Mouse (Mus musculus): ENCODE results near the gene Nlrp4a. TPM values are rescaled to one million over a fixed set of nuclear protein-coding genes. Genes with fewer than 3 reads are reported as not detected.
"Not testable (repeated sequence)": the region's sequence is repeated elsewhere in the genome, so short reads cannot be mapped to it uniquely, and the experiment has no call there.

The Nlrp4a gene
- polyA plus RNA-seq (2012; rRNA removed), result not detected in 2 replicates

GRCm38 (mm10) chr7:26434813-26435212 lies at the start of gene Nlrp4a:
TSS of gene Nlrp4a (plus strand) at chr7:26435113.
- H3K4me1 ChIP-seq (ENCODE audit: control insufficient read depth, insufficient read depth, low read length), result no peaks in the 10 kb centered on the region
- no peaks in the 10 kb centered on the region for H3K27me3 ChIP-seq (ENCODE audit: control insufficient read depth, insufficient read depth, low read length)
- H3K4me3 ChIP-seq (replicated peaks; ENCODE audit: insufficient read depth, low read depth, low read length), result no peak within 1 kb of the TSS
- no peak for TF ChIP-seq CTCF (IDR thresholded peaks at IDR 0.05; ENCODE audit: borderline replicate concordance, insufficient read depth, low read depth, low read length)
- no peak for TF ChIP-seq POLR2A (IDR thresholded peaks at IDR 0.05; ENCODE audit: borderline replicate concordance, insufficient read depth, low read length)
- no peak within 1 kb of the TSS for H3K27ac ChIP-seq (ENCODE audit: insufficient read depth, low read length)
- no peak for DNase-seq
- 78% methylated on average over 5 of the region's 5 CpGs for WGBS

GRCm38 (mm10) chr7:26386691-26387090 lies 48.2 kb upstream of the Nlrp4a start:
- WGBS, result 80% methylated on average over 5 of the region's 5 CpGs
- DNase-seq; H3K27ac ChIP-seq (ENCODE audit: insufficient read depth, low read length); H3K4me1 ChIP-seq (ENCODE audit: control insufficient read depth, insufficient read depth, low read length); H3K27me3 ChIP-seq (ENCODE audit: control insufficient read depth, insufficient read depth, low read length); H3K4me3 ChIP-seq (replicated peaks; ENCODE audit: insufficient read depth, low read depth, low read length): not testable (repeated sequence)

- H3K27me3 ChIP-seq (ENCODE audit: control insufficient read depth, insufficient read depth, low read length); DNase-seq; H3K4me1 ChIP-seq (ENCODE audit: control insufficient read depth, insufficient read depth, low read length); H3K4me3 ChIP-seq (replicated peaks; ENCODE audit: insufficient read depth, low read depth, low read length); H3K27ac ChIP-seq (ENCODE audit: insufficient read depth, low read length): not testable (repeated sequence)
- 74% methylated on average over 2 of the region's 2 CpGs for WGBS
These were observed 43.8 kb upstream of the Nlrp4a start for GRCm38 (mm10) chr7:26391137-26391536.

GRCm38 (mm10) chr7:26391811-26392210 lies 43.1 kb upstream of the Nlrp4a start:
- 76% methylated on average over 6 of the region's 6 CpGs for WGBS

GRCm38 (mm10) chr7:26403600-26403999 lies 31.3 kb upstream of the Nlrp4a start, which contains the start of gene Nlrp9c:
TSS of gene Nlrp9c (minus strand) at chr7:26403700.
- not testable (repeated sequence) for H3K27me3 ChIP-seq (ENCODE audit: control insufficient read depth, insufficient read depth, low read length); H3K4me3 ChIP-seq (replicated peaks; ENCODE audit: insufficient read depth, low read depth, low read length); H3K27ac ChIP-seq (ENCODE audit: insufficient read depth, low read length); DNase-seq; H3K4me1 ChIP-seq (ENCODE audit: control insufficient read depth, insufficient read depth, low read length)
- WGBS, result 52% methylated on average over 2 of the region's 2 CpGs

More at GRCm38 (mm10) chr7:26391811-26392210, 43.1 kb upstream of the Nlrp4a start:
- DNase-seq; H3K4me1 ChIP-seq (ENCODE audit: control insufficient read depth, insufficient read depth, low read length); H3K27me3 ChIP-seq (ENCODE audit: control insufficient read depth, insufficient read depth, low read length); H3K27ac ChIP-seq (ENCODE audit: insufficient read depth, low read length); H3K4me3 ChIP-seq (replicated peaks; ENCODE audit: insufficient read depth, low read depth, low read length): not testable (repeated sequence)

GRCm38 (mm10) chr7:26476690-26477089 lies 41.8 kb downstream of the Nlrp4a start:
- Histone ChIP-seq H3K4me3 (replicated peaks; ENCODE audit: insufficient read depth, low read depth, low read length) (no peak overlapping the region), H3K27me3 (ENCODE audit: control insufficient read depth, insufficient read depth, low read length) (no peaks in the 10 kb centered on the region), H3K27ac (ENCODE audit: insufficient read depth, low read length) (no peak overlapping the region), H3K4me1 (ENCODE audit: control insufficient read depth, insufficient read depth, low read length) (no peaks in the 10 kb centered on the region)
- DNase-seq, result no peak
- TF ChIP-seq POLR2A (IDR thresholded peaks at IDR 0.05; ENCODE audit: borderline replicate concordance, insufficient read depth, low read length) (no peak), CTCF (IDR thresholded peaks at IDR 0.05; ENCODE audit: borderline replicate concordance, insufficient read depth, low read depth, low read length) (no peak)

- H3K27me3 ChIP-seq (ENCODE audit: control insufficient read depth, insufficient read depth, low read length); H3K4me1 ChIP-seq (ENCODE audit: control insufficient read depth, insufficient read depth, low read length); H3K4me3 ChIP-seq (replicated peaks; ENCODE audit: insufficient read depth, low read depth, low read length); DNase-seq; H3K27ac ChIP-seq (ENCODE audit: insufficient read depth, low read length): not testable (repeated sequence)
- 87% methylated on average over 18 of the region's 18 CpGs for WGBS
These were observed 54.6 kb downstream of the Nlrp4a start for GRCm38 (mm10) chr7:26489514-26489913.

Other genes starting within 250 kb of the Nlrp4a start
- not detected in 2 replicates for gene Vmn1r184, start 174.8 kb upstream of the Nlrp4a start, polyA plus RNA-seq (2012; rRNA removed)
- gene Cyp2a4, start 127.9 kb upstream of the Nlrp4a start, polyA plus RNA-seq (2012; rRNA removed), result not detected in 2 replicates
- not detected in 2 replicates for gene Nlrp9c, start 31.4 kb upstream of the Nlrp4a start, polyA plus RNA-seq (2012; rRNA removed)
- not detected in 2 replicates for gene Nlrp9a, start 99.9 kb downstream of the Nlrp4a start, polyA plus RNA-seq (2012; rRNA removed)
- not detected in 2 replicates for gene Vmn1r185, start 183.4 kb downstream of the Nlrp4a start, polyA plus RNA-seq (2012; rRNA removed)